Mouse (Mus musculus): ENCODE data around the gene Klf7.

GRCm38 (mm10) chr1:63992506-63992905 lies 129.6 kb downstream of the Klf7 start:
- TF ChIP-seq CTCF (IDR thresholded peaks at IDR 0.05) = no peak
- TF ChIP-seq EP300 (IDR thresholded peaks at IDR 0.05) = no peak
